Mouse (Mus musculus) liver, adult 2 months (tissue): Measurements from ENCODE around the gene Snx14.

Experiments
- CTCF ChIP-seq: fragments of 200-500 bp; IDR thresholded peaks from 2 replicates; pipeline ENCODE4 v1.5.1; 2011; ENCODE audit warnings: low read depth, low read length, control low read depth
- POLR2A ChIP-seq: fragments of 200-500 bp; IDR thresholded peaks from 2 replicates; pipeline ENCODE4 v1.6.1; 2011; ENCODE audit warnings: low read length, control low read depth; ENCODE audit not compliant: insufficient read depth; ENCODE audit errors: extremely low read depth

GRCm38 (mm10) chr9:88424356-88424755 lies 14.4 kb downstream of the Snx14 start:
- TF ChIP-seq CTCF (no peak), POLR2A (no peak)
